Mouse (Mus musculus) midbrain, embryonic 16.5 days (tissue): ENCODE measurements at regions not wholly inside any gene's neighbourhood (a gene's known extent, or its start where the extent isn't known, plus 50 kb on each side); places are given as distances from the start of the nearest gene placed in this dataset.

Source experiments
- ATAC-seq: fragments of 200-750 bp; cut with Nextera tagmentation; 2 replicates; pipeline ENCODE4 v1.8.0; 2017; ENCODE audit warnings: moderate TSS enrichment
- H3K27ac ChIP-seq: fragments of 300-500 bp; sonication (generic); 2 replicates; pipeline ENCODE4 v1.5.1; 2014; ENCODE audit warnings: mild to moderate bottlenecking, low read length, mixed read lengths
- H3K27me3 ChIP-seq: fragments of 300-500 bp; sonication (generic); 2 replicates; pipeline ENCODE4 v1.6.1; 2014; ENCODE audit warnings: low read depth, low read length, mixed read lengths; ENCODE audit not compliant: control insufficient read depth, insufficient read depth
- H3K36me3 ChIP-seq: fragments of 300-500 bp; sonication (generic); 2 replicates; pipeline ENCODE4 v1.6.1; 2014; ENCODE audit warnings: mild to moderate bottlenecking, low read length, moderate library complexity, mixed read lengths; ENCODE audit not compliant: control insufficient read depth, insufficient read depth
- H3K4me1 ChIP-seq: fragments of 300-500 bp; sonication (generic); 2 replicates; pipeline ENCODE4 v1.6.1; 2014; ENCODE audit warnings: mild to moderate bottlenecking, low read length, mixed read lengths; ENCODE audit not compliant: control insufficient read depth, insufficient read depth
- H3K4me2 ChIP-seq: fragments of 300-500 bp; sonication (generic); 2 replicates; pipeline ENCODE4 v1.6.1; 2014; ENCODE audit warnings: mild to moderate bottlenecking, low read length, mixed read lengths
- H3K4me3 ChIP-seq: fragments of 300-500 bp; sonication (generic); 2 replicates; pipeline ENCODE4 v1.5.1; 2014; ENCODE audit warnings: low read depth, mild to moderate bottlenecking, low read length, moderate library complexity, mixed read lengths
- H3K9ac ChIP-seq: fragments of 300-500 bp; sonication (generic); 2 replicates; pipeline ENCODE4 v1.6.1; 2014; ENCODE audit warnings: low read depth, low read length, mixed read lengths
- H3K9me3 ChIP-seq: fragments of 300-500 bp; sonication (generic); replicated peaks from 2 replicates; pipeline ENCODE4 v1.6.1; 2014; ENCODE audit warnings: mild to moderate bottlenecking, low read length, mixed read lengths; ENCODE audit not compliant: control insufficient read depth, poor library complexity, severe bottlenecking
- WGBS: fragments of 180-500 bp; shearing (Covaris S2); extraction: QIAGEN DNeasy Blood & Tissue Kit; methylation state at CpG from one replicate; pipeline ENCODE4 v1.1.7; 2014; 5-methylcytosine and 5-hydroxymethylcytosine counted together

- WGBS, result 72% methylated on average over 8 of the region's 8 CpGs
- Histone ChIP-seq H3K27ac (no peak overlapping the region), H3K4me3 (no peak overlapping the region), H3K36me3 (no peaks in the 10 kb centered on the region), H3K9ac (no peak overlapping the region), H3K4me2 (no peak overlapping the region), H3K27me3 (no peaks in the 10 kb centered on the region), H3K4me1 (peaks cover 10% of the 10 kb centered on the region), H3K9me3 (no peaks in the 10 kb centered on the region)
- ATAC-seq, result no peak
These were observed 152.5 kb upstream of the Pum3 start for GRCm38 (mm10) chr19:27582111-27582500.

- no peak overlapping the region for H3K27ac ChIP-seq
- H3K4me1 ChIP-seq, result peaks cover 10% of the 10 kb centered on the region
- no peak overlapping the region for H3K4me3 ChIP-seq
- H3K4me2 ChIP-seq, result no peak overlapping the region
- no peaks in the 10 kb centered on the region for H3K36me3 ChIP-seq
- no peaks in the 10 kb centered on the region for H3K27me3 ChIP-seq
- peak; percentile 68 for ATAC-seq
- H3K9me3 ChIP-seq, result no peaks in the 10 kb centered on the region
- no peak overlapping the region for H3K9ac ChIP-seq
- WGBS, result 40% methylated on average over 6 of the region's 6 CpGs
These were observed 151.9 kb upstream of the Pum3 start for GRCm38 (mm10) chr19:27581362-27582110.

GRCm38 (mm10) chr19:27576478-27576877, 146.9 kb upstream of the Pum3 start:
- Histone ChIP-seq H3K4me3 (no peak overlapping the region), H3K36me3 (no peaks in the 10 kb centered on the region), H3K27me3 (no peaks in the 10 kb centered on the region), H3K27ac (no peak overlapping the region), H3K4me2 (no peak overlapping the region), H3K9me3 (no peaks in the 10 kb centered on the region), H3K9ac (no peak overlapping the region), H3K4me1 (peaks cover 8% of the 10 kb centered on the region)
- ATAC-seq, result no peak

GRCm38 (mm10) chr19:27566929-27567328, 137.3 kb upstream of the Pum3 start:
- Histone ChIP-seq H3K9ac (no peak overlapping the region), H3K36me3 (no peaks in the 10 kb centered on the region), H3K4me2 (no peak overlapping the region), H3K9me3 (no peaks in the 10 kb centered on the region), H3K4me3 (no peak overlapping the region), H3K27ac (no peak overlapping the region), H3K4me1 (no peaks in the 10 kb centered on the region), H3K27me3 (no peaks in the 10 kb centered on the region)
- ATAC-seq, result no peak
- 90% methylated on average over 8 of the region's 8 CpGs for WGBS

- no peak overlapping the region for H3K27ac ChIP-seq
- H3K4me1 ChIP-seq, result no peaks in the 10 kb centered on the region
- no peak overlapping the region for H3K4me3 ChIP-seq
- H3K27me3 ChIP-seq, result no peaks in the 10 kb centered on the region
- H3K9me3 ChIP-seq, result no peaks in the 10 kb centered on the region
- no peak for ATAC-seq
- WGBS, result 86% methylated on average over 3 of the region's 3 CpGs
- no peak overlapping the region for H3K4me2 ChIP-seq
- no peak overlapping the region for H3K9ac ChIP-seq
- H3K36me3 ChIP-seq, result no peaks in the 10 kb centered on the region
These were observed 136.4 kb upstream of the Pum3 start for GRCm38 (mm10) chr19:27566060-27566459.

- Histone ChIP-seq H3K9me3 (no peaks in the 10 kb centered on the region), H3K36me3 (no peaks in the 10 kb centered on the region), H3K4me3 (no peak overlapping the region), H3K9ac (no peak overlapping the region), H3K4me1 (no peaks in the 10 kb centered on the region), H3K27ac (no peak overlapping the region), H3K4me2 (no peak overlapping the region), H3K27me3 (no peaks in the 10 kb centered on the region)
- ATAC-seq, result no peak
- WGBS, result 77% methylated on average over 5 of the region's 5 CpGs
These were observed 134.5 kb upstream of the Pum3 start for GRCm38 (mm10) chr19:27564086-27564485.

GRCm38 (mm10) chr19:27563592-27563991, 134.0 kb upstream of the Pum3 start:
- Histone ChIP-seq H3K4me1 (no peaks in the 10 kb centered on the region), H3K9me3 (no peaks in the 10 kb centered on the region), H3K27me3 (no peaks in the 10 kb centered on the region), H3K4me2 (no peak overlapping the region), H3K4me3 (no peak overlapping the region), H3K27ac (no peak overlapping the region), H3K9ac (no peak overlapping the region), H3K36me3 (no peaks in the 10 kb centered on the region)
- no peak for ATAC-seq
- 52% methylated on average over 9 of the region's 9 CpGs for WGBS

- H3K27ac ChIP-seq, result no peak overlapping the region
- no peak overlapping the region for H3K4me2 ChIP-seq
- H3K36me3 ChIP-seq, result no peaks in the 10 kb centered on the region
- no peaks in the 10 kb centered on the region for H3K9me3 ChIP-seq
- ATAC-seq, result no peak
- no peaks in the 10 kb centered on the region for H3K4me1 ChIP-seq
- H3K9ac ChIP-seq, result no peak overlapping the region
- WGBS, result 74% methylated on average over 3 of the region's 3 CpGs
- no peaks in the 10 kb centered on the region for H3K27me3 ChIP-seq
- H3K4me3 ChIP-seq, result no peak overlapping the region
These were observed 128.6 kb upstream of the Pum3 start for GRCm38 (mm10) chr19:27558199-27558598.

GRCm38 (mm10) chr19:27556697-27557096, 127.1 kb upstream of the Pum3 start:
- Histone ChIP-seq H3K9ac (no peak overlapping the region), H3K9me3 (no peaks in the 10 kb centered on the region), H3K27ac (no peak overlapping the region), H3K4me1 (no peaks in the 10 kb centered on the region), H3K27me3 (no peaks in the 10 kb centered on the region), H3K4me2 (no peak overlapping the region), H3K36me3 (no peaks in the 10 kb centered on the region), H3K4me3 (no peak overlapping the region)
- ATAC-seq, result no peak
- 93% methylated on average over 4 of the region's 4 CpGs for WGBS
